10 mouse cellular contexts compared by ENCODE assay signal in the genomic region with DNA sequence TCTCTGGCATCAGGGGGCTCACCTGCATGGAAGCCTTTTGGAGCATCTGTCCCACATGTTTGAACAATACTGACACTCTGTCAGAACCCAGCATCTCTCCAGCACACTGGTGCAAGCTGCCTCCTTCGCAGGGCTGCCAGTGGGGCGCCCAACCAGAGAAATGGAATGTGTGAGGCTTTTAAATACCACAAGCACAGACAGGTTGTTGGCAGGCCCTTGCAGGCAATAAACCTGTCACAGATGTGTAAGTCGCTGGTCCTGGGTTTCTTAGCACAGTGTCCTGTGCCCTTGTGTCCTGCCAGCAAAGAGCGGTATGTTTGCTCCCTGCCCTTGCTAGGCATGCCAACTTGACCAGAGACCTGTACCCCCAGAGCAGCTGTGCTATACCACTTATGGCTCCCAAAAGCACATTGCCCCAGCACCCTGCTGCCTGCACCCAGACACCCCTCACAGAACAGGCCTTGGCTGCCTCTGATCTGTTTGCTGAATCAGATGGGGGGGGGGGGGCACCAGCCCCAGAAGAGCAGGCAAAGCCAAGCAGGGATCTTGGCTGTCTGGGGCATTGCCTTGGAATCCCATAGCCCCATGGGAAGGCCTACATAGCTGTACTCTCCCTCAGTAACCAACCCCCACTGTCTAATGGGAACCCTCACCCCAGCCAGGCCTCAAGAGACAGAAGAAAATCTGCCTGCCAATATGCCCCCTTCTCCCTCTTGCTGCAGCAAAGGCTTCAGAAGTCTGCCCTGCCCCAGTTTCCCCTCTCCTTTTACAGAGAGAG.
DNase-seq lines count a peak whose midpoint lies in the region; ATAC-seq lines count a peak whose summit lies in the region.
"Had no signal": no experiment of that assay in that cellular context is flagged by ENCODE, and none has a peak within 500 bp of the region (broad histone marks: within the 10 kb centered on the region; RNA-seq: fewer than 3 reads in every experiment).

No protein-coding gene starts in this region.

- H3K9ac ChIP-seq in midbrain, embryonic 11.5 days (ENCODE audit: low read length): no peak overlapping the region
- H3K9ac ChIP-seq: liver, embryonic 14.5 days had no signal

- H3K4me1 ChIP-seq in midbrain, embryonic 10.5 days: 0 out of 2 replicates have a peak, but pooled peaks cover 5% of the 10 kb centered on the region
- H3K4me1 ChIP-seq in midbrain, embryonic 11.5 days (ENCODE audit: control insufficient read depth, insufficient read depth, low read length): no peaks in the 10 kb centered on the region

- H3K9me3 ChIP-seq in midbrain, embryonic 10.5 days (replicated peaks): no peaks in the 10 kb centered on the region
- no peaks in the 10 kb centered on the region for H3K9me3 ChIP-seq in midbrain, embryonic 11.5 days (ENCODE audit: control insufficient read depth, low read length)

- no peak for ATAC-seq in midbrain, embryonic 11.5 days (ENCODE audit: low FRiP score)

- H3K4me3 ChIP-seq in midbrain, embryonic 10.5 days: no peak overlapping the region
- H3K4me3 ChIP-seq in midbrain, embryonic 11.5 days (ENCODE audit: low read depth, low read length): no peak overlapping the region

- DNase-seq in midbrain, embryonic 10.5 days (ENCODE audit: low spot score): no peak
- DNase-seq in midbrain, embryonic 11.5 days (ENCODE audit: low spot score, missing footprints): no peak
- peak; percentile 75 for DNase-seq in gonadal fat pad, adult 2 months (ENCODE audit: low read depth)
- DNase-seq in kidney, postnatal 25 days: peak; percentile 31 to 61
- DNase-seq in urinary bladder, postnatal 14 days (ENCODE audit: low spot score): peak; percentile 87
- no peak for DNase-seq in cerebellum, postnatal 36 days
- DNase-seq in liver: no peak
- DNase-seq in cerebellum, adult 9-11 months: no peak
- DNase-seq: embryo, embryonic 11 days had no signal

- peak overlapping the region; percentile 14; the same call in 1 of the 2 replicates for H3K27ac ChIP-seq in midbrain, embryonic 10.5 days (replicated peaks)
- no peak overlapping the region for H3K27ac ChIP-seq in midbrain, embryonic 11.5 days (ENCODE audit: low read depth, low read length)
- H3K27ac ChIP-seq: liver, embryonic 14.5 days had no signal

- no peak overlapping the region for H3K4me2 ChIP-seq in midbrain, embryonic 11.5 days

- 72% methylated on average over 4 of the region's 4 CpGs for WGBS in midbrain, embryonic 10.5 days
- 78% methylated on average over 4 of the region's 4 CpGs for WGBS in midbrain, embryonic 11.5 days

- no peaks in the 10 kb centered on the region for H3K27me3 ChIP-seq in midbrain, embryonic 10.5 days (ENCODE audit: low read depth, poor library complexity, severe bottlenecking)
- H3K27me3 ChIP-seq in midbrain, embryonic 11.5 days (ENCODE audit: control insufficient read depth, insufficient read depth, low read length): no peaks in the 10 kb centered on the region

- H3K36me3 ChIP-seq in midbrain, embryonic 10.5 days: peaks cover 39% of the 10 kb centered on the region
- H3K36me3 ChIP-seq in midbrain, embryonic 11.5 days (ENCODE audit: control insufficient read depth, insufficient read depth, low read length): no peaks in the 10 kb centered on the region

Comparison
In these comparisons a context has a peak if more than half of its experiments do, and no peak if none do; other contexts are left out.
1. DNase-seq: peak in gonadal fat pad, adult 2 months (single experiment), kidney, postnatal 25 days (2 of 2) and urinary bladder, postnatal 14 days (single experiment); none in midbrain, embryonic 10.5 days (single experiment), midbrain, embryonic 11.5 days (single experiment), cerebellum, postnatal 36 days (0 of 2), liver (single experiment) and cerebellum, adult 9-11 months (single experiment).